12 mouse cellular contexts compared by ENCODE assay signal in genomic region chr2:108825981-108826380, GRCm38 (mm10).
DNase-seq lines count a peak whose midpoint lies in the region.
"Had no signal": no experiment of that assay in that cellular context is flagged by ENCODE, and none has a peak within 500 bp of the region (broad histone marks: within the 10 kb centered on the region; RNA-seq: fewer than 3 reads in every experiment).

No protein-coding gene starts in this region.

- DNase-seq in layer of hippocampus, adult 18-20 months (ENCODE audit: low spot score in 2 of 2) = peak; percentile 51 to 79
- DNase-seq in layer of hippocampus, adult 9-10 months (ENCODE audit: low spot score) = no peak
- peak; percentile 81 for DNase-seq in brain, adult 2 months (ENCODE audit: low read depth, low spot score)
- DNase-seq in layer of hippocampus, adult 9-11 months = peak; percentile 69
- peak; percentile 30 to 46 for DNase-seq in right cerebral cortex, postnatal 10 days (ENCODE audit: low spot score in 2 of 2)
- DNase-seq in yolk sac, embryonic 10.5 days (ENCODE audit: low spot score) = no peak
- DNase-seq in thymus, postnatal 0 days (ENCODE audit: low spot score) = no peak
- no peak for DNase-seq in thymus, postnatal 36 days
- DNase-seq: cerebellum, adult 9-10 months; kidney, postnatal 4 days; lung, postnatal 14 days; thymus, adult 2 months had no signal

Comparison
In these comparisons a context has a peak if more than half of its experiments do, and no peak if none do; other contexts are left out.
1. DNase-seq: peak in layer of hippocampus, adult 18-20 months (2 of 2), brain, adult 2 months (single experiment), layer of hippocampus, adult 9-11 months (single experiment) and right cerebral cortex, postnatal 10 days (2 of 2); none in layer of hippocampus, adult 9-10 months (single experiment), yolk sac, embryonic 10.5 days (single experiment), thymus, postnatal 0 days (single experiment) and thymus, postnatal 36 days (0 of 2).